Mouse (Mus musculus): ENCODE data around the gene Mrpl30. TPM values are rescaled to one million over a fixed set of nuclear protein-coding genes. Genes with fewer than 3 reads are reported as not detected.

Gene Mrpl30
- polyA plus RNA-seq, 1 experiment from 2014 or later, result 225 TPM

DNA sequence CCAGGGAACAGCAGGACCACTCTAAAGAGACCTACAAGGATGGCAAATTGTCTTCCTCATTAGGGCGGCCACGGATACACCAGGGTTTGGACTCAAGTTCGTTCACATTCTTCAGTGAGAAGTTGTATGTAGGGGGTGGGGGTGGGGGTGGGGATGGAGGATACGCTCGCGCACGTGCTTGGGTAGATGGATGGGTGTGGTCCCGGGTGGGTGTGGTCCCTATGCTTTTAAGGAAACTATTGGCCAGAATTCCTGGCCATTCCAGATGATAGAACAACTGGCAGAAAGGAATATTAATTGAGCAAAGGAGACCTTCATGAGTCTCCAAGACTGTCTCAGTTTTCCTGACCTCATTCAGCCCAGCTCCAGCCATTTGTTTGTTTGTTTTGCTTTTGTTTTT, 35.7 kb downstream of the Mrpl30 start:
- Histone ChIP-seq H3K27ac (ENCODE audit: low read length) (no peak overlapping the region), H3K4me2 (ENCODE audit: low read depth, low read length) (no peak overlapping the region), H3K4me3 (replicated peaks; ENCODE audit: low read length) (no peak overlapping the region), H3K27me3 (ENCODE audit: control insufficient read depth, insufficient read depth, low read length) (no peaks in the 10 kb centered on the region), H3K36me3 (ENCODE audit: control insufficient read depth, insufficient read depth, low read length) (no peaks in the 10 kb centered on the region), H3K4me1 (ENCODE audit: control insufficient read depth, insufficient read depth, low read length) (no peaks in the 10 kb centered on the region), H3K9me3 (replicated peaks; ENCODE audit: control insufficient read depth, low read length) (no peaks in the 10 kb centered on the region), H3K9ac (ENCODE audit: low read length) (no peak overlapping the region)
- no peak for ATAC-seq (ENCODE audit: insufficient read depth, low FRiP score)
- WGBS, result 76% methylated on average over 8 of the region's 8 CpGs

DNA sequence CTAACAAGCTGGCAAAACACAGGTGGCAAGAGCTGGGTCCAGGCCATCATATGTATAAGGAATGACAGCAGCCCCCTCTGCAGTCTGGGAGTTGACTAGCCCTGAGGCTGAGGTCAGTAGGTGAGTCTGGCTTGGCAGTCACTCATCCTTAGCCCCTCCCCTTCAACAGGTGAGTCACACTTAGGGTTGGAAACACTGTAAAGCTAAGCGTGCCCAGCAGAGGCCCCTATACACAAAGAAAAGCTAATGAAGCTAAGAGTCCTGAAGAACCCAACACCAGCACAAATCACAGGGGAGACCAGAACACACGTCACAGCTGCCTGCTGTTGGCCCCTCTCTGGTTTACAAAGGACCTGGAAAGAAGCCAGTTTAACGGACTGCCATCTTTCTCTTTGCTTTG, 41.5 kb downstream of the Mrpl30 start:
- H3K4me2 ChIP-seq (ENCODE audit: low read depth, low read length), result no peak overlapping the region
- no peaks in the 10 kb centered on the region for H3K36me3 ChIP-seq (ENCODE audit: control insufficient read depth, insufficient read depth, low read length)
- H3K4me3 ChIP-seq (replicated peaks; ENCODE audit: low read length), result no peak overlapping the region
- no peaks in the 10 kb centered on the region for H3K4me1 ChIP-seq (ENCODE audit: control insufficient read depth, insufficient read depth, low read length)
- ATAC-seq (ENCODE audit: insufficient read depth, low FRiP score), result peak; percentile 40; the same call in 1 of the 2 replicates
- H3K9ac ChIP-seq (ENCODE audit: low read length), result no peak overlapping the region
- H3K27me3 ChIP-seq (ENCODE audit: control insufficient read depth, insufficient read depth, low read length), result no peaks in the 10 kb centered on the region
- H3K9me3 ChIP-seq (replicated peaks; ENCODE audit: control insufficient read depth, low read length), result no peaks in the 10 kb centered on the region
- whole genome bisulfite sequencing, result 17% methylated on average over 3 of the region's 3 CpGs
- no peak overlapping the region for H3K27ac ChIP-seq (ENCODE audit: low read length)

Other genes with a start within 250 kb of the Mrpl30 start
- gene 2010300C02Rik, start 170.4 kb upstream of the Mrpl30 start, polyA plus RNA-seq (2015; fragmentation: Nextera tagmentation; extraction: Ambion mirVana), result 10.3 and 11.9 TPM in 2 replicates
- 5.7 and 5.9 TPM in 2 replicates for gene Tsga10, start 24.0 kb upstream of the Mrpl30 start, polyA plus RNA-seq (2015; fragmentation: Nextera tagmentation; extraction: Ambion mirVana)
- 9.0 and 9.1 TPM in 2 replicates for gene Lipt1, start 18.7 kb upstream of the Mrpl30 start, polyA plus RNA-seq (2015; fragmentation: Nextera tagmentation; extraction: Ambion mirVana)
- 26.4 and 28.4 TPM in 2 replicates for gene Mitd1, start 66 bp upstream of the Mrpl30 start, polyA plus RNA-seq (2015; fragmentation: Nextera tagmentation; extraction: Ambion mirVana)
- not detected in 2 replicates for gene Lyg2, start 26.0 kb downstream of the Mrpl30 start, polyA plus RNA-seq (2015; fragmentation: Nextera tagmentation; extraction: Ambion mirVana)
- gene Lyg1, start 67.3 kb downstream of the Mrpl30 start, polyA plus RNA-seq (2015; fragmentation: Nextera tagmentation; extraction: Ambion mirVana), result not detected in 2 replicates
- gene Txndc9, start 107.4 kb downstream of the Mrpl30 start, polyA plus RNA-seq (2015; fragmentation: Nextera tagmentation; extraction: Ambion mirVana), result 125 and 137 TPM in 2 replicates
- gene Eif5b, start 107.5 kb downstream of the Mrpl30 start, polyA plus RNA-seq (2015; fragmentation: Nextera tagmentation; extraction: Ambion mirVana), result 22.8 and 26.5 TPM in 2 replicates
- 19.4 and 21.5 TPM in 2 replicates for gene Rev1, start 239.3 kb downstream of the Mrpl30 start, polyA plus RNA-seq (2015; fragmentation: Nextera tagmentation; extraction: Ambion mirVana)

Measured in stomach, embryonic 16.5 days (tissue).